Mouse (Mus musculus) erythroblast, embryonic 14.5 days (primary cell): ENCODE results near the gene Abcb5. TPM values are rescaled to one million over a fixed set of nuclear protein-coding genes. Genes with fewer than 3 reads are reported as not detected.

Source experiments
- H3K27me3 ChIP-seq: 2 replicates; pipeline ENCODE4 v1.6.1; 2012; ENCODE audit warnings: inconsistent platforms; ENCODE audit not compliant: control insufficient read depth
- H3K36me3 ChIP-seq: 2 replicates; pipeline ENCODE4 v1.6.1; 2012; ENCODE audit warnings: mild to moderate bottlenecking, inconsistent platforms; ENCODE audit not compliant: control insufficient read depth
- H3K4me1 ChIP-seq: 2 replicates; pipeline ENCODE4 v1.6.1; 2012; ENCODE audit warnings: inconsistent platforms; ENCODE audit not compliant: control insufficient read depth
- H3K4me3 ChIP-seq: replicated peaks from 2 replicates; pipeline ENCODE3; 2012; ENCODE audit warnings: moderate library complexity, mild to moderate bottlenecking, inconsistent platforms
- H3K9me3 ChIP-seq: 2 replicates; pipeline ENCODE4 v1.6.1; 2012; ENCODE audit warnings: low read length, inconsistent platforms, mixed read lengths; ENCODE audit not compliant: control insufficient read depth
- GATA1 ChIP-seq: IDR thresholded peaks from 2 replicates; pipeline ENCODE4 v1.6.1; 2012; ENCODE audit warnings: low read length, inconsistent platforms, mixed read lengths
- TAL1 ChIP-seq: IDR thresholded peaks from 3 replicates; pipeline ENCODE4 v1.6.1; 2012; ENCODE audit warnings: low read length, inconsistent platforms, mixed read lengths
- polyA plus RNA-seq: library from polyadenylated mRNA; stranded (reverse); fragments of >175 nt; gene quantifications from 2 replicates; pipeline ENCODE4 v1.2.3, GENCODE M21; 2012

The Abcb5 gene
- polyA plus RNA-seq, 1 experiment: not detected

GRCm38 (mm10) chr12:118902249-118902648 is 64.0 kb downstream of the Abcb5 start:
- no peaks in the 10 kb centered on the region for H3K9me3 ChIP-seq
- no peaks in the 10 kb centered on the region for H3K4me1 ChIP-seq

GRCm38 (mm10) chr12:118887964-118888363 is 78.3 kb downstream of the Abcb5 start:
- no peaks in the 10 kb centered on the region for H3K4me1 ChIP-seq
- no peaks in the 10 kb centered on the region for H3K27me3 ChIP-seq
- no peaks in the 10 kb centered on the region for H3K9me3 ChIP-seq
- H3K4me3 ChIP-seq: no peak overlapping the region
- TF ChIP-seq TAL1 (no peak), GATA1 (no peak)
- no peaks in the 10 kb centered on the region for H3K36me3 ChIP-seq

More at GRCm38 (mm10) chr12:118902249-118902648, 64.0 kb downstream of the Abcb5 start:
- no peaks in the 10 kb centered on the region for H3K27me3 ChIP-seq
- TF ChIP-seq TAL1 (no peak), GATA1 (no peak)
- no peak overlapping the region for H3K4me3 ChIP-seq
- H3K36me3 ChIP-seq: no peaks in the 10 kb centered on the region

GRCm38 (mm10) chr12:118882790-118883189 is 83.4 kb downstream of the Abcb5 start:
- H3K36me3 ChIP-seq: no peaks in the 10 kb centered on the region
- no peaks in the 10 kb centered on the region for H3K9me3 ChIP-seq
- TF ChIP-seq TAL1 (no peak), GATA1 (no peak)
- no peaks in the 10 kb centered on the region for H3K4me1 ChIP-seq
- no peaks in the 10 kb centered on the region for H3K27me3 ChIP-seq
- no peak overlapping the region for H3K4me3 ChIP-seq

- Histone ChIP-seq H3K4me1 (no peaks in the 10 kb centered on the region), H3K36me3 (no peaks in the 10 kb centered on the region), H3K9me3 (no peaks in the 10 kb centered on the region), H3K27me3 (no peaks in the 10 kb centered on the region), H3K4me3 (no peak overlapping the region)
- no peak for TF ChIP-seq TAL1
- no peak for TF ChIP-seq GATA1
Measured at GRCm38 (mm10) chr12:118872673-118873072, 93.5 kb downstream of the Abcb5 start.

GRCm38 (mm10) chr12:118856151-118856550 is 110.1 kb downstream of the Abcb5 start:
- peaks cover 50% of the 10 kb centered on the region for H3K27me3 ChIP-seq
- TF ChIP-seq GATA1: no peak
- no peak for TF ChIP-seq TAL1

GRCm38 (mm10) chr12:118854831-118855453 is 111.3 kb downstream of the Abcb5 start:
- Histone ChIP-seq H3K4me3 (no peak overlapping the region), H3K27me3 (peaks cover 62% of the 10 kb centered on the region), H3K9me3 (no peaks in the 10 kb centered on the region; the same call in 1 of the 2 replicates), H3K36me3 (no peaks in the 10 kb centered on the region), H3K4me1 (no peaks in the 10 kb centered on the region)
- TF ChIP-seq GATA1 (no peak), TAL1 (no peak)

More at GRCm38 (mm10) chr12:118856151-118856550, 110.1 kb downstream of the Abcb5 start:
- no peaks in the 10 kb centered on the region for H3K36me3 ChIP-seq
- H3K9me3 ChIP-seq: no peaks in the 10 kb centered on the region
- H3K4me3 ChIP-seq: no peak overlapping the region
- no peaks in the 10 kb centered on the region for H3K4me1 ChIP-seq

- peaks cover under 1% of the 10 kb centered on the region; the same call in 1 of the 2 replicates for H3K9me3 ChIP-seq
- H3K36me3 ChIP-seq: no peaks in the 10 kb centered on the region
- H3K4me3 ChIP-seq: no peak overlapping the region
- peaks cover 68% of the 10 kb centered on the region for H3K27me3 ChIP-seq
- TF ChIP-seq TAL1 (no peak), GATA1 (no peak)
- H3K4me1 ChIP-seq: no peaks in the 10 kb centered on the region
Measured at GRCm38 (mm10) chr12:118854401-118854800, 111.8 kb downstream of the Abcb5 start.

- H3K36me3 ChIP-seq: no peaks in the 10 kb centered on the region
- H3K27me3 ChIP-seq: peaks cover 79% of the 10 kb centered on the region
- H3K4me3 ChIP-seq: no peak overlapping the region
- no peaks in the 10 kb centered on the region for H3K4me1 ChIP-seq
- TF ChIP-seq GATA1 (no peak), TAL1 (no peak)
- H3K9me3 ChIP-seq: peaks cover 2% of the 10 kb centered on the region; the same call in 1 of the 2 replicates
Measured at GRCm38 (mm10) chr12:118853331-118853730, 112.9 kb downstream of the Abcb5 start.

- H3K4me3 ChIP-seq: no peak overlapping the region
- H3K9me3 ChIP-seq: peaks cover 2% of the 10 kb centered on the region; the same call in 1 of the 2 replicates
- TF ChIP-seq TAL1 (no peak), GATA1 (no peak)
- H3K36me3 ChIP-seq: no peaks in the 10 kb centered on the region
- peaks cover 2% of the 10 kb centered on the region; the same call in 1 of the 2 replicates for H3K4me1 ChIP-seq
- peaks cover 96% of the 10 kb centered on the region for H3K27me3 ChIP-seq
Measured at GRCm38 (mm10) chr12:118850851-118851410, 115.3 kb downstream of the Abcb5 start.
